Mouse (Mus musculus) thymus, postnatal 36 days (tissue): ENCODE results near the gene 4933427D14Rik.

ENCODE experiments used
- DNase-seq, 2 experiments: peaks; one replicate each; pipeline ENCODE4 v3.0.0; 2022; ENCODE audit warnings: mixed read lengths in 2 of 2

Gene 4933427D14Rik

DNA sequence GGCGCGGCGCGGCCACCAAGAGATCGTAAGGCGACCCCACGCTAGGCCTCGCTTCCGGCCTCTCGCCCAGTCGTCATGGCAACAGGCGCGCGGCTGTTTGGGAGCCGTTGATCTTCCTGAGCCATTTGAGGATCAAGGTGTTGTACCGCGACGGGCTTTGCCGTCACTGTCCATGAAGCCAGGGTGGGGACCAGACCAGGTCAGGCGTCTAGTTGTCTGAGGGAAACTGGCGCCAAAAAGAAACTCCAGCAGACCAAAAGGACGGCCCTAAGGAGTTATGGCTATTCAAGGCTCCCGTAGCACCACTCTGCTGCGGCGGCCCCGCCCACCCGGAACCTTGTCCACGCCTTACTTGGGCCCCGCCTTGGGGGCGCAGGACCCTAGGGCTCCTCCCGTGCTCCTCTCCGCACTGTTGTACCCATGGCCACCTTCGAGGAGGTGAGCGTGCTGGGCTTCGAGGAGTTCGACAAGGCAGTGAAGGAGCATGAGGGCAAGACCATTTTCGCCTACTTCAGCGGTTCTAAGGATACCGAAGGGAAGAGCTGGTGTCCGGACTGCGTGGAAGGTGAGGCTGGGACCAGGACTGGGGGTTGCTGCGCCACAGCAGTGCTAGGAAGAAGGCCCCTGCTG, at the start of gene 4933427D14Rik, which contains the start of gene Txndc17:
TSS of gene 4933427D14Rik (minus strand) at position 256 of the 630 bp plus-strand sequence.
TSS of gene Txndc17 (plus strand) at position 344 of the 630 bp plus-strand sequence.
- DNase-seq: peak; percentile 91

DNA sequence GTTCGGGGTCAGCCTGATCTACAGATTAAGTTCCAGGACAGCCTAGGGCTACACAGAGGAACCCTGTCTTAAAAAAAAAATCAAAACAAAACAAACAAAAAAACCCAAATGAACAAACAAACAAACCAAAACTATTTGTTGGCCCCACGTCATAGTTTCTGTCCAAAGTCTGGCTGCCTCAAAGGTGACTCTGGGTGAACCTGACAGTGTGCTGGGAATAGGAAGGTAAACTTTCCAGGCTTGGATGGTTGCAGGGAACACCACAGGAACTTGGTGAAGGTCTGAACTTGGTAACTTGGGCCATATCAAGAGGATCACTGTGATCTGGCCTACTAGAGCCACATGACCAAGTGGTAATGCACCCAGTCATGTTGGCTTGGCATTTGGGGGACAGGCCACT, 49.2 kb upstream of the 4933427D14Rik start:
- DNase-seq: no peak

DNA sequence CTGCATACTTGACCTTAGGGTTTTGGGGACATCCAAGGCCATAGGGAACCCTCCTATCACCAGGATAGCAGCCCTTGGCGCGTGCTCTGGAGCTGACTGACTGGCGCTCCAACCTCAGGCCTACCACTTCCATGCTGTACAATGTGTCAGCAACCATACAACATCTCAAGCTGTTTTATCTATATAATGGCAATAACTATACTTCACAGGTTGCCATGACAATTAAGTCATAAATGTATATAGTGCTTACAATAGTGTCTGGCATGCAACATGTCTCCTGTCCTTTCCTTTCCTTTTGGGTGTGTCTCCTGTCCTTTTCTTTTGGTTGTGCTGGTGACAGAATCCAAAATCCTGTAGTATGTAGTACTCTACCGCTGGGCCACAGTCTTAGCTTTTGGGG, 48.4 kb upstream of the 4933427D14Rik start:
- no peak for DNase-seq

DNA sequence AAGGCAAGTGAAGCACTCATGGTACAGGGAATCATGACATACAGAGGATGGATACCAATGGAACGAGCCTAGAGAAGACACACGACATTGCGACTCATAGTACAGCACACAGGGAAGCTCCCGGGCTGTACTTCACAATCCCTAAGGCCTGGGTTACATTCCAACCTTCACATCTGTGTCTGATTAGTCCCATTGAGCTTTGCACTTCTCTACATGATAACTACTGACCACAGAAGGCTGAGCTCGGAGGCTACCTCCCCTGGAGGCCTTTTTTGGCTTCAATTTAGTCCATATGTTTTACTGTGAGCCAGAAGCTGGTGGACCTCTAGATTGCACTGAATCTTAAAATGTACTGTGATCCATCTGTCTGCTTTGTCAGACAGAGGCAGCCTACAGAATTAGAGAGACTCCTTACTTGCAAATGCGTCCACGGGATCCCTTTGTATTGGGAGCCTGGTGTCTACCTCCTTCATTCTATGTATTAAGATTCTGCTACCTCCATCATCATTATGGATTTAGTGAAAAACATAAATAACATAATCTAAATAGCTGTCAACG, 38.0 kb upstream of the 4933427D14Rik start:
- no peak for DNase-seq

DNA sequence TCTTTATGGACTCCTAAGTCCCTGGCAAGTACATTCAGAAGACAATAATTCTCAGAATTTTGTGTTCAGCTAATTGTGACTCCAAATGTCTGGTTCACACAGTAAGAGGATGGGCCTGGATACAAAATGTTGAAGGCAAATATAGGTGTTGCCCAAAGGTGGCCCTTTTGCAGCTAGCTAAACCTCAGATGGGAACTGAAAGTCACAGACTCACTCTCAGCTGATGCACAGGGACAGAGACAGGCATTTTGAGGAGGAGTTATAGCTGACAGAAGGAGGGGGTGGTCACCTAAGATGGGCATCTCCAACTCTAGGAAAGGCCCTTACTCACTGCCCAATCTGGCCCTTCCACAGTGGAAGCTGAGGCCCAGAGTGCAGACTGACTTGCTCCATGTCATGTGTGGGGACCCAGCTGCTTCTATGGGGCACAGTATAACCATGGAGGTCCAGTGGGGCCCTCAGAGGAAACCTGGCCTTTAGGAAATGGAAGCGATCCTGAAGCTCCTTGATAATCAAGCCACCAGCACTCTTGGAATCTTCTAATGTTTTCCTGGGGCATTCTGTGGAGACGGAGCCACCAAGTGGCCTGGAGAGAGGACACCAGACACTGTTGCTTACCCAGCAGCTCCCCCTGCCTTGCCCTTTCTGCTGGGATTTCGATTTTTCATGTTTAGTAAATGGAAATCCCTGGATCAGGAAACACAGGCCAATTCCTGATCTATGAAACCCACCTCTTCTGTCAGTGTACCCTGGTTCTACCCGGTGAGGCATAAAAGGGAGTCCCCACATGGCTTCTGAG, 33.0 kb upstream of the 4933427D14Rik start:
- no peak for DNase-seq

DNA sequence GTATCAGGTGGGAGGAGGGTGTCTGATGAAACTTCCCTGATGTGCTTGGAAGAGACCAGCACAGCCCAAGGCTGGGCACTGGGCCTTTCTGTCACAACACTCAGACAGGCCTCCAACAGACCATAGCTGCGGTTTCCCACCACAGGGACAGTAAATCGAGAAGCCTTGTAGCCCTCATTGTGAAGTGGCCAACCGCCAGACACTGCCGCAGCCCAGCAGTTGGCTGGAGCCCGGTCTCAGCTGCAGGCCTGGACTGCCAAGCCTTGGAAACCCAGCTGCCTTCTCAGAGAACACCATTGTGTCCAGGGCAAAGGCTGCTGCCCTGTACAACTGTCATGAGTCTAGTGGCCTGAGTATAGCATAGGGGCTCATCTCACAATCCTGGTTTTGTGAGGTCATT, 26.8 kb upstream of the 4933427D14Rik start:
- DNase-seq: no peak

DNA sequence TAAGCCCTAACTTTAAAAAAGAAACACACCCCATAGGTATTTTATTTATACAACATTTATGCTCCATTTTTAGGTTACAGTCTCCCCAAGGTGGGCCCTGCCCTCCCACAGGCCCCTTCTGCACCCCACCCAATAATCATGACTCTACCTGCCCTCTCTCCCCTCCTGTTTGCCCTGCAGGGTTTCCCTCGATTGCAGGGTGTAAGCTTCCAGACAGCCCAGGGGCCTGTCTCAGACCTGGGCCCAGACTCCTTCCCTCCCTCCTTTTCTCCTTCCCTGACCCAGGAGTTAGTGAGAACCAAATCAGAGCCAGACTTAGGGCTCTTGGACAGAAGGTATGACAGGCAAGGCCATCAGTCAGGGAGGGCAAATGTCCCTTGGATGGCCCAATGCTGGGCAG, 25.7 kb upstream of the 4933427D14Rik start:
- DNase-seq: no peak

DNA sequence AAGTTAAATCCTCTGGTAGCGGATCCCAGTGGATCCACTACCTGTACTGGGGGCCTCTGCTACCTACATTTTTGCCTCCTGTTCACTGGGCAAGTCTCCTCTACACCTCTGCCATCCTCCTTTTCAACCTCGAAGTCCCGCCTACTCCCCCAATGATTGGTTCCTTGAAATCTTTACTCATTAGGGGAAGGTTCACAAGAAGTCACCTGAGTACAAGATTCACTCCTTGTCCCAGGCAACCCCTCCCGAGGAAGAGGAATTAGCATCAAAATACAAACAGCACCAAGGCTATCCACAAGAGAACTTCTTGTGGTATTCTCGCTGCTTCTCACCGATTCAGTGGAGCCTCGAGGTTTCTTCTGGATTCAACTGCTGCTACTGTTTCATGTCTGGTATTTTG, 24.8 kb upstream of the 4933427D14Rik start:
- DNase-seq: no peak

DNA sequence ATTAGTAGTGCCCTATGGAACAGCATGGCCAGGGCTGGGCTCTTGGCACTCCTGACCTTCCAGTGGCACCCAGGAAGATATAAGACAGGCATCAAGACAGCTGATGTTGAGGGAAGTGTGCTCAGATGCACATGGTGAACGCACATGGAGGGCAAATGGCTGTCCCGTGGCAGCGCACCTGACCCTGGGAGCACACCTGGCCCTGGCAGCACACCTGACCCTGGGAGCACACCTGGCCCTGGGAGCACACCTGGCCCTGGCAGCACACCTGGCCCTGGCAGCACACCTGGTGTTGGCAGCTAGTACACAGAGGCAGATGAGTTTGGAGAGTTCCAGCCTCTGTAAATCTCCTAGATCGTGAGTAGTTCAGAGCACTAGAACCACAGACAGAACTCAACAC, 21.3 kb upstream of the 4933427D14Rik start:
- DNase-seq: no peak

DNA sequence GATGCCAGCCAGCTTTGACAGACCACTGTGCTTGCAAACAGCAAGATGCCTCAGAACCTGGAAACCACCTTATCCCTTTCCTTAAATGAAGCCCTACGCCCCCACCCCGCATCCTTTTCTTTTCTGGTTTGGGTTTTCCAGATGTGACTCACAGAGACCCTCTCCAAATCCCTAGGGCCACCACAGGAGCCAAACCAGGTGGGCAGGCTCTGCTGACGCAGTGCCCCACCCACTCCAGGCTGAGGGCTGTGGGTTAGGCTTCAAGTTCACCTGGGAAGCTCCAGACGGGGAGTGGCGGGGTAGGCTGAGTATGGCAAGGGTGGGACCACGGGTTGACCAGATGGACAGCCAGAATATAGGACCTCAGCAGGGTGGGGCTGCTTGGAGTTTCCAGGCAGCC, 19.6 kb upstream of the 4933427D14Rik start:
- no peak for DNase-seq

DNA sequence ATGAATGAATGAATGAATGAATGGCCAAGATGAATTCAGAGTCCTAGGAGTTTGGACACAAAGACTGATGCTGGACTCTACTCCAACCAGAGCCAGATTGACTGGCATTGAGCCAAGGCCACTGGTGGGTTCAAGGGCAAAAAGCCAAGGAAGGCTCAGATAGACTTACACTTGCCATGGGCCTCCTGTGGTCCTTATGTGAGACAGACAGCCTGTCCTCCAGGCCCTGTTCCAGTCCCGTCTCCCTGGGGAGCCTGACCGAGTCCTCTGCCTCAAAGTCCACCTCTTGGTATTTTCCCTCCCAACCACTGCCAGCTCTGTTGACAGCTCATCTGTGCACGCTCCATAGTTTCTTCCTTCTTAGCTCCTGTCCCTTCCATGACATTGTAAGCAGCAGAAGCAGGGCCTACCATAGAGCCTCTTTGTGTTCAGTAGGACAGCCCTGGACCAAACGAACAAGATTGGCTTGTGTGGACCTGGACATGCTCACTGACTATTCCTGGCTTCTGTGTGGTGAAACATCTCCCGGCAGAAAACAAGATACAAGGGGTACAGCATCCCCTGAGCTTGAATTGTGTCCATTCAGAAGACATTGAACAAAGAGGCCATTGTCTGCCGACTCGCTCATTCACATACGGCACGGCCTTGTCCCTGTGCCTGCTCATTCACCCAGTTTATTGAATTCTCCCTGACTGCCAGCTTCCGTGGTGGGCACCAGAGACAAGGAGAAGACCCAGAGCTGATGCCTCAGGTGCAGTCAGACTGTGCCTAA, 18.9 kb upstream of the 4933427D14Rik start:
- no peak for DNase-seq

DNA sequence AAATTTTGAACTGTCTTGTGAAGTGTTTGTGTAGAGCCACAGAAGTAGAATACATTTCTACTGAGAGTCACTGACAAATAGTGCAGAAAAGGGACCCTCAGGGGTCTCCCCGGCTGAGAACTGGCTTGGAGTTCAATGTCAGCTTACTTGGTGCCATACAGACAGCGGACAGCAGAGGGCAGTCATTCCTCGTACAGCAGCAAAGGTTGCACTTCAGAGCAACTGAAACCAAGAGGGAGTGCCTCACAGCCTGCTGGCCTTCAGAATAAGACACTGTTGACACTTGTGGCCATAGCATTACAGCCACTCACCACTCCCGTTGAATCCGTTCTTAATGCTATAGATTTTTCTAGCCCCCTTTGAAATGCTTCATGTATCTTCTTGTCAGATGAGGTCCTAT, 17.6 kb upstream of the 4933427D14Rik start:
- peak; percentile 57 to 72 for DNase-seq

DNA sequence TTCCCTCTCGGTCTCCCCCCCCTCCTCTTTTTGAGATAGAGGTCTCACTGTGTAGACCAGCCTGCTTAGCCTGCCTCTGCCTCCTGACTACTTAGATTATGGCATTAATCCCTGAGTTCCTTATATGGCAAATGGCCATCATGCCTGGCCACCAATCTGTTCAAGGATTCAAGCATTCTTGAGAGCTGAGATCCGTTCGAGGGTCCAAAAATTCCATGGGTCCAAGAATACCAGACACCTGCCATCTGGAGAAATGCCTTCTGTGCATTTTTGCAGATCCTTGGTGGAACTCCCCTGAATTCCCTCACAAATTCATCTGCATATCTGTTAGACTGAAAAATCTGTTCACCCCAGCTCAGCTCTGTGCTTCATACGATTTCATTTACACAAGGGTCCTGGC, 16.2 kb upstream of the 4933427D14Rik start:
- no peak for DNase-seq

DNA sequence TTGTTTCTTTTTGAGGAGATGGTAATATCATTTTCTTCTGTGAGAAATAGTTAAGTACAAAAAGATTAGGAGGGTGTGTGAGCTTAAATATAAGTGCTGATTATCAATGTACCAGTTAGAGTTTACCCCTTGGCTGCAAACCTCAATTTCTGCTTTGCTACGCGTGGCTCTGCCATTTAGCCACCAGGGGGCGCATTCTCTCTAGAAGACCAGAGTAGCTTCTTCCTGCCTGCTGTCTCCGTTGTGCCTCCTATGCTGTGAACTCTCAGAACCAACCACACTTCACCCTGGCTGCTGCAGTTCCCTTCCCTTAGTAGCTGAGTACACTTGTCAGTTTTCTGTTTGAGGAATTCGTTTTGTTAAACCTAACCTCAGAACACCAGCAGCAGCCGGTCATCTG, 14.0 kb upstream of the 4933427D14Rik start:
- peak; percentile 67 to 71 for DNase-seq

DNA sequence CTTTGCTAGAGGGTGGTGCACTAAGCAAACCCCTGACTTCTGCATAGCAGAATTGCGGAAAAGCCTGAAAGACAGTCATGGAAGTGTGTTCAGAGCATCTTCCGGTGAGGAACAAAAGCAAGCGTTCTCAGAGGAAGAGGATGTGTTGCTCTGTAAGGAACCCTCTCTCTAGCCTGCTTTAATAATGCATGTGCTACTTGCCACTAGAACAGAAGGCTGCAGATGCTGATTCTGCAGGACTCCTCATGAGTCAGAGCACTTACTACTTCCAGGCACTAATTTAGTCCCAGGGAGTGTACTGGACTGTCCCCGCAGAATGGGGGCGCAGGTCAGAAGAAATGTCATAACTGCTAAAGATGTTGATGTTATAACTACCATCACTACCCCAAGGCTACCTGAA, 9.9 kb upstream of the 4933427D14Rik start:
- DNase-seq: no peak

DNA sequence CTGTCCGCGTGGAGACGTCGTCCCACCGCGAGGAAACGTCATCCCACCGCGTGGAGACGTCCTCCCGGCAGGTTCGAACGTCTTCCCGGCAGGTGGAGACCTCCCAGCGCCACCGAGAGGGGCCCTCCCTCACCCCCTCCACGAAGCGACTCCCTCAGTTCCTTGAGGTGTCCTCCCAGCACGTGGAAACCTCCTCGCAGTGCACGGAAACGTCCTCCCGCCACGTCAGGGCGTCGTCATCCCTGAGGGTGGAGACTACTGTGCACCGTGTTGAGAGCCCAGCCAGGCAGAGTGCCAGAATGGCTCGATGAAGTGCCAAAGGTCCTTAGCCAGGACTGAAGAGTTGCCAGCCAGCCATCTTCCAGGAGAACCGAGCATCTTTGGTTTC, 8.1 kb upstream of the 4933427D14Rik start, which contains the start of gene Med31:
TSS of gene Med31 (minus strand) at position 183 of the 388 bp plus-strand sequence.
- peak; percentile 71 to 80 for DNase-seq

DNA sequence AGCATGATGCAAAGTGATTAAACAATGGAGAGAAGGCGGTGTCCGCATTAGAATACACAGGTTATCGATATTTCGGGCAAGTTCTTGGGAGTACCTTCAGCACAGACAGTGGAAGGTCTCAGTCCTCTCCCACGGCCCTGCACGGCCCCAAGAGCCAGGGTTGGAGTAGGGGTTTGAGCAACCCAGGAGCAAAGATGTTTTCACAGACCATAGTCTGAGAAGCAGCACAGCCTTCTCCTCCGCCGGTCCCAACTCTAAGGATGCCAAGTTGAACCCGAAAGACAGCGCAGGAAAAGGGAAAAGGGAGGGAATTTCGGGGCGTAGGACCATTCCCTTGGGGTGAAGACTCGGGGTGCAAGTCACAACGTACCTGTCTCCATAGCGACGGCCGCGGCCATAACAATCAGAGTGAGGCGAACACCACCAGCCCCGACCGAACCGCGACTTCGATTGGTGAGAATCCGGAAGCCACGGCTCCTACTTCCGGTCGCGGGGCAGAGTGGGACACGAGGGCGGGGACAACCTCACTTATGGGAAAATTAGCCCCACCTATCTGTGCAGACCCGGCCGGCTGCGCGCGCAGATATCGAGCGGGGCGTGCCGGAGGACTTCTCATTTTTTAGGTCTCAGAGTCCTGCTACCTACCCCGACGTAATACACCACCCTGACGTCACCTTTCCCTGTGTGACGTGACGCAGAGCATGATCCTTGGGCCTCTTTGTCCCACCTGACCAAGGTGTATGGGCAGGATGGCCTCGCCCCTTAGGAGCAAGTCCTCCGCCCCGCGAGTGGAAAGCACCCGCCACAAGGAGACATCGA, 7.5 kb upstream of the 4933427D14Rik start:
- peak; percentile 86 to 90 for DNase-seq

DNA sequence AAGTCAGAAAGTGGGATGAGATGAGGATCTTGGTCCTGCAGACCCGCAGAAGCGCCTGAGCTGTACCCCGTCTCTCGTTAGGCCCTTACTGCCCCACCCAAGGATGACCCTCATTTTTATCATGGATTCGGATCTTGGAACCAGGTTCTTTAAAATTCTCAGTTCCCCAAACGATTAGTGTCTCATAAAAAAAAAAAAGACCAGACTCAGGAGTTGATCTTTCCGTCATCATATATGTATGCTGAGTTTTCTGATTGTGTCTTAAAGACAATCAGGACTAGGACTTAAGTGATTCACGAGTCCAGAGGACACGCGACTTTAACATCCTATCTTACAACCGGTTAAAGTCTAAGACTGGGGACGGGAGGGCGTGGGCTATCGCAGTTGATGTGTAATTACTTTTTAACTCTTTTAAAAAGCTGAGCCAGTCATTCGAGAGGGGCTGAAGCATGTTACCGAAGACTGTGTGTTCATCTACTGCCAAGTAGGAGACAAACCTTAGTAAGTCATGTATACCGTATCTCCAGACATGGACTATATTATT, 647 bp upstream of the 4933427D14Rik start:
- DNase-seq: no peak

DNA sequence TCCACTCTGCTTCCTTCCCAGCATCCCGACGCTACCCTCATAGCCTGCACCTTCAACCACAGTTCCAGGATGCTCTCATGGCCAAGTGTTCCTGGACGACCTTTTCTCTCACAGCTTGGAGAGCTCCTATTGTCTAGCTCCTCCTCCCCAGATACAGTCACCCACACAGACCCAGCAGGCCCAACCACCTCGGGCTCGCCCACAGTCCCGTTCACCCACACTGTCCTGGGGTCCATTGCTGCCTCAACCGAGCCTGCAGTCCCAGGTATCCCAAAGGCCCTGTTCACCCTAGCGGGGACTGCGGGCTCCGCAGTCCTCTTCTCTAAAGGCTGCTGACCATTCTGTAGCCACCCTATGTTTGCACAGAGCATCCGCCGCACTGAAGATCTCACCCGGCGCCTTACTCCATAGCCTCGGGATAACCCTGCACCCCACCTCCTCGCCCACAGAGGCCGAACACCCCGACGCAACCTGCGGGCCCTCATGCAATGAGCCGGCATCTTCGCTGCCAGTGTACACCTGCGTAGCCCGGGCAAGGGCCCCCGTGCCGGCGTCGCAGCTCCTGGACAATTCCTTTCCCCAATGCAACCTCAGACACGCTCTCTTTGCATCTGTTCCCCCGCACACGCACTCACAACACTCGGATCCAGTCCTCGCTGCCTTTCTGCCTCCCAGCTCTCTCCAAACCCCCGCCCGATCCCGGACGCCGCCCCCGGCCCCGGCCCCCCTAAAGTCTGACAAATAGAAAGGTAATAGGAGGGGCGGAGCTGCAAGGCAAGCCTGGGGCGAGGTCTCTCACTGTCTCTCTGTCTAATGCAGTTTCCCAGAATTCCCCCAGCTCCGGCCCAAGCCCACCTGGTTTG, 687 bp downstream of the 4933427D14Rik start, which contains the start of gene Gm43951:
TSS of gene Gm43951 (minus strand) at position 500 of the 863 bp plus-strand sequence.
- DNase-seq: peak; percentile 21 to 40

DNA sequence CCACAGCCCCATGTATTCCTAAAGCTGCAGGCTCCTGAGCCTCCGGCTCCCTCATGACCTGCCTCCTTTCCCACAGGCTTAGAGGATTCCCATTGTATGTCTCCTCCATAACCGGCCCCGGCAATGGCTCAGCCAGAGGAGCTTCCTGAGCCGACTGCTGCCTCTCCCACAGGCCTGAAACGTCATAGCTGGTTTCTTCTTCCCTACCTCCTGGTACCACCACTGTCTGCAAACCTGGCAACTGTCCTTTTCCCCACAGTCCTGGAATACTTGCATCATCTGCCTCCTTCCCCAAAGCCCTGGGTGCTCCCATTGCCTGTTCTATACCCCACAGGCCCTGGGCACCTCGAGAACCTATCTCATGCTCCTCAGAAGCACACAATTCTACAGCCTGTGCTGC, 2.0 kb downstream of the 4933427D14Rik start:
- DNase-seq: no peak

DNA sequence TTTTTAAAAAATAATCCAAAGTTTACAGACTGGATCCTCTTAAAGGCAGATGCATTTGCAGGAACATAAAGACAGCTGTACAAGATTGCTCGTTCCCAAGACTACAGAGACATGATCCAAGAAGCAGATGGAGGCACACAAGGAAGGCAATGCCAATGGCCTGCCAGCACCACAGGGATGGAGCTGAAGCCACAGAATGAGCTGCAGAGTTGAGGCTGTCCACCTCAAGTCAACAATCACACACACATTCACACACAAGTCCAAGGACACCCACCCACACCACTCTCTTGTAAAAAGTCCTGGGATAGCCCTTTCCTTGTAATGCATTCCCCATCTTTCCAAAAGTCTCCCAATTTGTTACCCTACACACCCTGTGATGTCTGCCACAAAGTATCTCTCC, 3.8 kb downstream of the 4933427D14Rik start:
- DNase-seq: no peak
